Mouse (Mus musculus): ENCODE data around the gene Tshz2. TPM values are rescaled to one million over a fixed set of nuclear protein-coding genes. Genes with fewer than 3 reads are reported as not detected.

Tshz2 gene
- total RNA-seq, 2 experiments from 2014 or later, result 29.8 to 29.9 TPM

GRCm38 (mm10) chr2:169615998-169616397, 16.8 kb upstream of the Tshz2 start:
- no peak for DNase-seq (ENCODE audit: low spot score in 2 of 2)
- intact Hi-C loops (cut with DNase I), result no loop called here

- intact Hi-C loops (cut with DNase I), result loop anchor here (5.0 kb wide), 1 partner anchor 559 kb away; no protein-coding TSS in a partner anchor
Measured at GRCm38 (mm10) chr2:169621201-169621710, 11.6 kb upstream of the Tshz2 start.

GRCm38 (mm10) chr2:169630070-169630469, 2.7 kb upstream of the Tshz2 start:
- no peak for DNase-seq (ENCODE audit: low spot score in 2 of 2)
- intact Hi-C loops (cut with DNase I), result no loop called here

More at GRCm38 (mm10) chr2:169621201-169621710, 11.6 kb upstream of the Tshz2 start:
- DNase-seq (ENCODE audit: low spot score in 2 of 2), result peak in 1 of 2 experiments; percentile 24

GRCm38 (mm10) chr2:169633491-169634289, 877 bp downstream of the Tshz2 start:
- intact Hi-C loops (cut with DNase I), result no loop called here
- peak; percentile 15 to 24 for DNase-seq (ENCODE audit: low spot score in 2 of 2)

- intact Hi-C loops (cut with DNase I), result no loop called here
- DNase-seq (ENCODE audit: low spot score in 2 of 2), result no peak
Measured at GRCm38 (mm10) chr2:169634619-169635382, 2.0 kb downstream of the Tshz2 start.

- intact Hi-C loops (cut with DNase I), result no loop called here
Measured at GRCm38 (mm10) chr2:169635428-169635827, 2.6 kb downstream of the Tshz2 start.

GRCm38 (mm10) chr2:169636414-169636813, 3.6 kb downstream of the Tshz2 start:
- intact Hi-C loops (cut with DNase I), result no loop called here
- no peak for DNase-seq (ENCODE audit: low spot score in 2 of 2)

More at GRCm38 (mm10) chr2:169635428-169635827, 2.6 kb downstream of the Tshz2 start:
- no peak for DNase-seq (ENCODE audit: low spot score in 2 of 2)

GRCm38 (mm10) chr2:169641547-169641946, 8.7 kb downstream of the Tshz2 start:
- intact Hi-C loops (cut with DNase I), result no loop called here
- peak in 1 of 2 experiments; percentile 5 for DNase-seq (ENCODE audit: low spot score in 2 of 2)

GRCm38 (mm10) chr2:169642420-169642819, 9.6 kb downstream of the Tshz2 start:
- DNase-seq (ENCODE audit: low spot score in 2 of 2), result no peak
- intact Hi-C loops (cut with DNase I), result no loop called here

- intact Hi-C loops (cut with DNase I), result no loop called here
- no peak for DNase-seq (ENCODE audit: low spot score in 2 of 2)
Measured at GRCm38 (mm10) chr2:169647091-169647490, 14.3 kb downstream of the Tshz2 start.

- intact Hi-C loops (cut with DNase I), result no loop called here
- DNase-seq (ENCODE audit: low spot score in 2 of 2), result no peak
Measured at GRCm38 (mm10) chr2:169649262-169649885, 16.6 kb downstream of the Tshz2 start.

- intact Hi-C loops (cut with DNase I), result no loop called here
- no peak for DNase-seq (ENCODE audit: low spot score in 2 of 2)
Measured at GRCm38 (mm10) chr2:169653282-169653681, 20.5 kb downstream of the Tshz2 start.

GRCm38 (mm10) chr2:169663792-169664191, 31.0 kb downstream of the Tshz2 start:
- DNase-seq (ENCODE audit: low spot score in 2 of 2), result no peak
- intact Hi-C loops (cut with DNase I), result no loop called here

- no peak for DNase-seq (ENCODE audit: low spot score in 2 of 2)
- intact Hi-C loops (cut with DNase I), result no loop called here
Measured at GRCm38 (mm10) chr2:169671264-169671663, 38.5 kb downstream of the Tshz2 start.

GRCm38 (mm10) chr2:169673786-169674185, 41.0 kb downstream of the Tshz2 start:
- intact Hi-C loops (cut with DNase I), result no loop called here
- no peak for DNase-seq (ENCODE audit: low spot score in 2 of 2)

- no peak for DNase-seq (ENCODE audit: low spot score in 2 of 2)
- intact Hi-C loops (cut with DNase I), result no loop called here
Measured at GRCm38 (mm10) chr2:169674209-169674608, 41.4 kb downstream of the Tshz2 start.

GRCm38 (mm10) chr2:169679264-169679663, 46.5 kb downstream of the Tshz2 start:
- DNase-seq (ENCODE audit: low spot score in 2 of 2), result no peak
- intact Hi-C loops (cut with DNase I), result no loop called here

GRCm38 (mm10) chr2:169679951-169680350, 47.1 kb downstream of the Tshz2 start:
- intact Hi-C loops (cut with DNase I), result no loop called here
- DNase-seq (ENCODE audit: low spot score in 2 of 2), result peak; percentile 11 to 14

- no peak for DNase-seq (ENCODE audit: low spot score in 2 of 2)
- intact Hi-C loops (cut with DNase I), result no loop called here
Measured at GRCm38 (mm10) chr2:169685260-169685659, 52.4 kb downstream of the Tshz2 start.

- no peak for DNase-seq (ENCODE audit: low spot score in 2 of 2)
- intact Hi-C loops (cut with DNase I), result no loop called here
Measured at GRCm38 (mm10) chr2:169685747-169686146, 52.9 kb downstream of the Tshz2 start.
